Mouse (Mus musculus) heart, embryonic 10.5 days (tissue): ENCODE measurements around the gene Kank2. TPM values are rescaled to one million over a fixed set of nuclear protein-coding genes. Genes with fewer than 3 reads are reported as not detected.

Source experiments
- DNase-seq: peaks from one replicate; pipeline ENCODE4 v3.0.0-alpha.2; 2017; ENCODE audit warnings: low spot score
- H3K27ac ChIP-seq: fragments of 300-500 bp; sonication (generic); 2 replicates; pipeline ENCODE4 v1.5.1; 2016; ENCODE audit warnings: mild to moderate bottlenecking
- H3K27me3 ChIP-seq: fragments of 300-500 bp; sonication (generic); 2 replicates; pipeline ENCODE4 v1.6.1; 2016; ENCODE audit warnings: mild to moderate bottlenecking; ENCODE audit not compliant: poor library complexity, insufficient read depth, severe bottlenecking
- H3K36me3 ChIP-seq: fragments of 300-500 bp; sonication (generic); 2 replicates; pipeline ENCODE4 v1.6.1; 2016; ENCODE audit warnings: mild to moderate bottlenecking, moderate library complexity
- H3K4me1 ChIP-seq: fragments of 300-500 bp; sonication (generic); 2 replicates; pipeline ENCODE4 v1.6.1; 2016; ENCODE audit warnings: mild to moderate bottlenecking
- H3K4me3 ChIP-seq: fragments of 300-500 bp; sonication (generic); 2 replicates; pipeline ENCODE4 v1.5.1; 2016; ENCODE audit warnings: mild to moderate bottlenecking, moderate library complexity
- H3K9me3 ChIP-seq: fragments of 300-500 bp; sonication (generic); 2 replicates; pipeline ENCODE4 v1.6.1; 2016; ENCODE audit warnings: mild to moderate bottlenecking, moderate library complexity
- WGBS: fragments of 180-500 bp; shearing (Covaris S2); methylation state at CpG from one replicate; pipeline ENCODE4 v1.1.7; 2016; 5-methylcytosine and 5-hydroxymethylcytosine counted together
- polyA plus RNA-seq: library from polyadenylated mRNA; unstranded; fragments of >200 nt; fragmentation: Nextera tagmentation; extraction: Ambion mirVana; gene quantifications from 2 replicates; pipeline ENCODE4 v1.2.1, GENCODE M21; 2016

Kank2 gene
- polyA plus RNA-seq, 1 experiment from 2014 or later, result 16.9 TPM

- Histone ChIP-seq H3K27me3 (no peaks in the 10 kb centered on the region), H3K27ac (peak overlapping the region; percentile 73), H3K9me3 (no peaks in the 10 kb centered on the region), H3K4me1 (peaks cover 35% of the 10 kb centered on the region), H3K4me3 (no peak overlapping the region), H3K36me3 (peaks cover 64% of the 10 kb centered on the region)
- WGBS, result 69% methylated on average over 11 of the region's 11 CpGs
- no peak for DNase-seq
Observed at GRCm38 (mm10) chr9:21767896-21768295, 30.6 kb downstream of the Kank2 start.

GRCm38 (mm10) chr9:21764084-21764999 lies 34.2 kb downstream of the Kank2 start:
- 85% methylated on average over 6 of the region's 6 CpGs for WGBS
- no peak overlapping the region for H3K27ac ChIP-seq

GRCm38 (mm10) chr9:21762135-21762534 lies 36.4 kb downstream of the Kank2 start:
- DNase-seq, result no peak
- Histone ChIP-seq H3K27me3 (no peaks in the 10 kb centered on the region), H3K27ac (peak overlapping the region; percentile 50; the same call in 1 of the 2 replicates), H3K4me3 (no peak overlapping the region), H3K36me3 (peaks cover 20% of the 10 kb centered on the region), H3K4me1 (peaks cover 40% of the 10 kb centered on the region), H3K9me3 (no peaks in the 10 kb centered on the region)

More at GRCm38 (mm10) chr9:21764084-21764999, 34.2 kb downstream of the Kank2 start:
- Histone ChIP-seq H3K9me3 (no peaks in the 10 kb centered on the region), H3K27me3 (no peaks in the 10 kb centered on the region), H3K4me1 (peaks cover 48% of the 10 kb centered on the region), H3K36me3 (peaks cover 32% of the 10 kb centered on the region), H3K4me3 (no peak overlapping the region)
- DNase-seq, result no peak

GRCm38 (mm10) chr9:21760155-21761088 lies 38.1 kb downstream of the Kank2 start, which contains the start of gene Spc24:
TSS of gene Spc24 (minus strand) at chr9:21760303.
- Histone ChIP-seq H3K27ac (peak within 1 kb of the TSS; percentile 97), H3K27me3 (no peaks in the 10 kb centered on the region), H3K4me3 (peak within 1 kb of the TSS; percentile 91), H3K36me3 (peaks cover 25% of the 10 kb centered on the region), H3K9me3 (no peaks in the 10 kb centered on the region), H3K4me1 (peaks cover 40% of the 10 kb centered on the region)
- WGBS, result under 1% methylated on average over 52 of the region's 54 CpGs
- peak; percentile 99 for DNase-seq

GRCm38 (mm10) chr9:21759718-21760117 lies 38.8 kb downstream of the Kank2 start:
- no peak for DNase-seq
- Histone ChIP-seq H3K9me3 (no peaks in the 10 kb centered on the region), H3K36me3 (peaks cover 30% of the 10 kb centered on the region), H3K27me3 (no peaks in the 10 kb centered on the region), H3K27ac (peak overlapping the region; percentile 97), H3K4me1 (peaks cover 44% of the 10 kb centered on the region), H3K4me3 (peak overlapping the region; percentile 91)
- WGBS, result under 1% methylated on average over 20 of the region's 20 CpGs

- H3K36me3 ChIP-seq, result peaks cover 38% of the 10 kb centered on the region
- H3K4me3 ChIP-seq, result peak overlapping the region; percentile 91
- 60% methylated on average over 14 of the region's 14 CpGs for WGBS
- peaks cover 49% of the 10 kb centered on the region for H3K4me1 ChIP-seq
- no peaks in the 10 kb centered on the region for H3K27me3 ChIP-seq
- no peaks in the 10 kb centered on the region for H3K9me3 ChIP-seq
- no peak for DNase-seq
- H3K27ac ChIP-seq, result peak overlapping the region; percentile 97; the same call in 1 of the 2 replicates
Observed at GRCm38 (mm10) chr9:21758576-21759529, 39.7 kb downstream of the Kank2 start.

GRCm38 (mm10) chr9:21754516-21755321 lies 43.8 kb downstream of the Kank2 start:
- Histone ChIP-seq H3K27ac (no peak overlapping the region), H3K9me3 (no peaks in the 10 kb centered on the region), H3K36me3 (peaks cover 53% of the 10 kb centered on the region), H3K27me3 (no peaks in the 10 kb centered on the region), H3K4me3 (no peak overlapping the region), H3K4me1 (peaks cover 42% of the 10 kb centered on the region)
- 78% methylated on average over 13 of the region's 13 CpGs for WGBS
- no peak for DNase-seq

GRCm38 (mm10) chr9:21754003-21754402 lies 44.5 kb downstream of the Kank2 start:
- Histone ChIP-seq H3K4me3 (no peak overlapping the region), H3K27ac (no peak overlapping the region; the same call in 1 of the 2 replicates), H3K36me3 (peaks cover 60% of the 10 kb centered on the region), H3K4me1 (peaks cover 37% of the 10 kb centered on the region), H3K27me3 (no peaks in the 10 kb centered on the region), H3K9me3 (no peaks in the 10 kb centered on the region)
- no peak for DNase-seq
- WGBS, result 83% methylated on average over 2 of the region's 2 CpGs

GRCm38 (mm10) chr9:21752252-21752792 lies 46.2 kb downstream of the Kank2 start:
- H3K36me3 ChIP-seq, result peaks cover 69% of the 10 kb centered on the region
- no peaks in the 10 kb centered on the region for H3K9me3 ChIP-seq
- H3K4me1 ChIP-seq, result peaks cover 46% of the 10 kb centered on the region
- H3K27me3 ChIP-seq, result no peaks in the 10 kb centered on the region
- no peak for DNase-seq
- H3K4me3 ChIP-seq, result no peak overlapping the region
- peak overlapping the region; percentile 71; the same call in 1 of the 2 replicates for H3K27ac ChIP-seq
- WGBS, result 27% methylated on average over 10 of the region's 10 CpGs

GRCm38 (mm10) chr9:21751347-21751746 lies 47.2 kb downstream of the Kank2 start:
- Histone ChIP-seq H3K4me1 (peaks cover 51% of the 10 kb centered on the region), H3K36me3 (peaks cover 69% of the 10 kb centered on the region), H3K27ac (peak overlapping the region; percentile 71), H3K9me3 (no peaks in the 10 kb centered on the region), H3K27me3 (no peaks in the 10 kb centered on the region), H3K4me3 (no peak overlapping the region)
- 69% methylated on average over 6 of the region's 6 CpGs for WGBS
- no peak for DNase-seq

GRCm38 (mm10) chr9:21750370-21750769 lies 48.2 kb downstream of the Kank2 start:
- no peak for DNase-seq
- Histone ChIP-seq H3K27ac (0 out of 2 replicates have a peak overlapping the region, but pooled peaks have one; percentile 4), H3K9me3 (no peaks in the 10 kb centered on the region), H3K27me3 (no peaks in the 10 kb centered on the region), H3K4me3 (no peak overlapping the region), H3K4me1 (peaks cover 51% of the 10 kb centered on the region), H3K36me3 (peaks cover 71% of the 10 kb centered on the region)
- WGBS, result 63% methylated on average over 3 of the region's 3 CpGs
